Mouse (Mus musculus): Measurements from ENCODE around the gene Pld6.
"Not testable (repeated sequence)": the region's sequence is repeated elsewhere in the genome, so short reads cannot be mapped to it uniquely, and the experiment has no call there.

Gene Pld6

DNA sequence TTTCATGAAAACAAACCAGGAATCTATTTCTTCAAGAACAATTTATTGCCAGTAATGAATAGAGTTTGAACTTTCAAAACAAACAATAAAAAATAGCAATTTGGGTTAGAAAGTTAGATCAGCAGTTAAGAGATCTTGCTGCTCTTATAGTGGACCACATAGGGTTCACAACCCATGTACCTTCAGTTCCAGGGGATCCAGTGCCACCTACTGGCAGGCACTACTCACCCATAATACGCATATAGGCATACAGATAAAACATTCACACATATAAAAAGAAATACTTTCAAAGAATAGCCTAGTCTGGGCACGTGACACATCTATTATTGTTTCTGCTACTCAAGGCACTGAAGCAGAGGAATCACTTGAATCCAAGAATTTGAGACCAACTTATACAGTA is 40.8 kb downstream of the Pld6 start:
- DNase-seq (ENCODE audit: low spot score in 2 of 2), result peak in 1 of 2 experiments; percentile 58

DNA sequence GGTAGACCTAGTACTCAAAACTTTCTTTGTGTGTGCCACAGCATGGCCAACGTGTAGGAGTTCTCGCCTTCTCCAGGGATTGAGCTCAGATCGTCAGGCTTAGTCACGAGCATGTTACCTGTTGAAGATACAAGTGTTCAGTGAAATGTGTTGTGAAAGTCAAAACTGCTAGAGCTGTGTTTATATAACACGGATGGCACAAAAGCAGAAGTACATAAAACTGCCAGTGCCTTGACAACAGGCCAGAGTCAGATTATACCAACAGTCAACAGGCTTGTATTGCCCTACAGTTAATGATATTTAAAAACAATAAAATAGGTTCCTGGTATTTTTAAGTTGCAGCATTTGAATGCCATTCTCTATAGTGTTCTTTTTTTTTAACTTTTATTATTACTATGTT is 41.6 kb downstream of the Pld6 start:
- no peak for DNase-seq (ENCODE audit: low spot score in 2 of 2)

DNA sequence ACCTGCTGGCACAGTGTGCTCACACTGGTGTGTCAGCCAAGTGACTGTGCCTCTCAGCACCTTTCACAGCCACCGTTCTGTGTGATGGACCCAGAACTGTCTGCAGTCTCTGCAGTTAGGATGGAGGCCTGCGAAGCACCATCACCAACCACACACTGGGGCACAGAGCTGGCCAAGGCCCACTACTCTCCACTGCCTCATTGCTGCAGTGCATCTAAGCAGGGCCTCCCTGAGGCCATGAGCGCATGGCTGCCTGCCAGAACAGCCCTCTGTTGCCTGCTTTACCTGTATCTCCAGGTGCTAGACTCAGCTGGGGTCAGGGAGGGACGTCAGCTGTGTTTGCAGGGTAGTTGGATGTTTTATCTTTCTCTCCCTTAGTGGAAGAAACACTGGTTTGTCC is 43.1 kb downstream of the Pld6 start:
- DNase-seq (ENCODE audit: low spot score in 2 of 2), result no peak

DNA sequence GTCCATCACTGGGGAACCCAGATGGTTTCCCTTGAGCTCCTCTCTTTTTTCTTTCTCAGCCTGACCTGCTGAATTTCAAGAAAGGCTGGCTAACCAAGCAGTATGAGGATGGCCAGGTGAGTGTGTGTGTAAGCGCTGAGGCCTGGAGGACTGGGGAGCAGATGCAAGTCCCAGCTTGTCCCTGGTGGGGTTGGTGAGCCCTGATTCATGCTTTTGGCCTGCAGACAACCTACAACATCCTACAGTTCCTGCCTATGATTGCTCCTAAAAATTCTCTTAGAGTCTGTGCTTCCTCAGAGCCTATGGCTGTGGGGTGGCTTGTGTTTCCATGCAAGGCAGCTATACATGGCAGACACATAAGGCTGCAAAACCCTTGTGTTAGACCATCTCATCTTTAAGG is 43.7 kb downstream of the Pld6 start:
- no peak for DNase-seq (ENCODE audit: low spot score in 2 of 2)

DNA sequence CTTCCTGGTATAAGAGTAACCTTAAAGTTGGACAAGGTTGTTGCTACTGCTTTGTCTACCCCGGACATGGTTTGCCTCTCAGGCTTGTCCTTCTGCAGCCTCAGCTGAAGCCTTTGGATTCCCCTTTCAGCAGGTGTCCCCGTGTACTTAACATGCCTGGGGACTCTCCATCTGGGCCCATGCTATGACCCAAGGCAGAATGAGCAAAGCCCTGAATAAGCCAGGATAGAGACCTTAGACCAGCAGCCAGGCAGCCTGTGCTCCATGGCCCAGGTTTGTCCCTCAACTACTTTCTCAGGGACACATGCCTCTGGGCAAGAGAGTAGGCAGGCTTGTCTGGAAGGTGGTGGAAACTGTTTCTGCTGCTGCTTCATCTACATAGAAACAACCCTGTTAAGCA is 44.1 kb downstream of the Pld6 start:
- no peak for DNase-seq (ENCODE audit: low spot score in 2 of 2)

DNA sequence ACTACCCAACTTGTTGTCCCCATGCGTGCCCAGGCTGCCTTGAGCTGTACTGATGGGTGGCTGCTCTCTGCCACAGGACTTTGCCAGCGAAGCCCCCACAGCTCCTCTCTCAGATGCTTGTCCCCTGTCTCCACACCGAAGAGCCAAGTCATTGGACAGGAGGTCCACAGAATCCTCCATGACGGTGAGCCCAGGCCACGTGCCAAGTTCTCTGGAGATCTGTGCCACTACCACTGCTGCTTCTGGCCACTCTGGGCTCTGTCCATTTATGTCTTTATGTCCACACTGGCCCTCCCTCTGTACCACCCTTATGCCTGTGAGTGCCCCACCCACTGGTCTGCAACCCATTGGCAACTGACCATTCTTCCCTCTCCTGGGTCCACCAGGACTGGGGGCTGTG is 45.5 kb downstream of the Pld6 start:
- DNase-seq (ENCODE audit: low spot score in 2 of 2), result no peak

DNA sequence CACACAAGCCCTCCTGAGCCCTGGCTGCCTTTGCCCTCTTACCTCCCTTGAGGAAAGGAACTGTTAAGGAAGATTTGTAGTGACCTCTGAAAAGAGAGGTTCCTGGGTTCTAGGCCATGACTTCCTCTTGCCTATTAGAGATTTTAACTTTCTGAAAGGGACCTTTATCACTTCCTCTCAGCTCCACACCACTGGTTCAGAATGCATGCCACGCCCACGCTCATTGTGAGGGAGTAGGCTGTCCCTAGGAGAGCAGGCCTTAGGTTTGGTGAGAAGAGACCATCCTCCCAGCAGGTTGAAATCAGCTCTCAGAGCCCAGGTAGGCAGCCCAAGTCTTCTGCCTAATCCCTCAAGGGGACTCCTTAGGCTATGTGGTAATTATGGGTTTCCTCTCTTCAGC is 47.4 kb downstream of the Pld6 start:
- DNase-seq (ENCODE audit: low spot score in 2 of 2), result no peak

DNA sequence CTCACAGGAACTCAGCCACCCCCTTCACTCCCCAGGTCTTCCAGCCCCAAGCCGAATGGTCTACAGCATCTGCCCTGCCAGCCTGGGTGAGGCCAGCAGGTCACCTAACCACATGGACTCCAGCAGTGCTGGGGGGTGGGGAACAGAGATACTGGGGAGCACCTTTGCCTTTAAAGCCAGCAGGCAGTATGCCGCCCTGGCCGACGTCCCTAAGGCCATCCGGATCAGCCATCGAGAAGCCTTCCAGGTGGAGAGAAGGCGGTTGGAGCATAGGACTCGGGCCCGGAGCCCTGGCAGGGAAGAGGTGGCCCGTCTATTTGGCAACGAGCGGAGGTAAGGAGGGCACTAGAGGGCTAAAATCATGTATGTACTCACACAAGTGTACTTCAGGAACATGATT is 50.2 kb downstream of the Pld6 start:
- no peak for DNase-seq (ENCODE audit: low spot score in 2 of 2)

DNA sequence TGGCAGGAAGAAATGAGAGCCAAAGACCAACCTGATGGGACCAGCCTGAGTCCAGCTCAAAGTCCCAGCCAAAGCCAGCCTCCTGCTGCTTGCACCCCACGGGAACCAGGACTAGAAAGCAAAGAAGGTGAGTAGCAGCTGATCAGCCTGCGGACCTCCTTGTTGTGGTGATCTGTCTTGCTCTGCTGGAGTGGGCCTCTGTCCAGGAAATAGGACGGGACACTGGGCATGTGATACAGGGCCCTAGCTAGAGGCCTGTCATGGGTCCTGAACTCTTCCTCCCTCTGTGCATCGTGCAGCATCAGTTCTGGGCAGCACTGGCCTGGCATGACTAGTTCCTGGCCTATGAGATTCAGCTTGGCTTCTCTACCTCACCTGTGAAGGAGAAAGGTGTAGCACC is 51.5 kb downstream of the Pld6 start:
- not testable (repeated sequence) for DNase-seq (ENCODE audit: low spot score in 2 of 2)

DNA sequence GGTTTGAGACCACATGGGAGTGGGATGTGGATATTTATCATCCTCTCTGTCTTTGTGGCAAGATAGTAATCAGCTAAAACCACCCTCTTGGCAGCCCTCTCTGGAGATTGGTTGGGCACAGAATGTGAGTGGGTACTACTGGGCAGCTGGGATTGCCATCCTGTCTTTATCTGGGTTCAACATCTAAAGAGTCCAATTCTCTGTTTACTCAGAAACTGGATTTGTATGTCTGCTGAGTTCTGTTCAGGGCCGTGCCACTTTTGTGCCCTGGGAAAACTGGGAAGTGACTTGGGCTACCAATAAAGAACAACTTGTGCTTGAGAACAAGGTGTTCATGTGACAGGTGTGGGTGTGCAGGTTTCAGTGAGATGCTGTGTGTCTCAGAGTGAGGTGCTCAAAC is 53.1 kb downstream of the Pld6 start:
- no peak for DNase-seq (ENCODE audit: low spot score in 2 of 2)

Data from left cerebral cortex, adult 9 months (tissue).